In genomic region chr5:3356261-3356778, GRCm38 (mm10) we compare ENCODE assay signal across 14 mouse cellular contexts. TPM values are rescaled to one million over a fixed set of nuclear protein-coding genes. Genes with fewer than 3 reads are reported as not detected.
DNase-seq lines count a peak whose midpoint lies in the region; ATAC-seq and TF ChIP-seq lines count a peak whose summit lies in the region.
"Had no signal": no experiment of that assay in that cellular context is flagged by ENCODE, and none has a peak within 500 bp of the region (broad histone marks: within the 10 kb centered on the region; RNA-seq: fewer than 3 reads in every experiment).

No protein-coding gene starts in this region.

- peaks cover 15% of the 10 kb centered on the region; the same call in 1 of the 2 replicates for H3K4me1 ChIP-seq in forebrain, embryonic 15.5 days
- peaks cover 5% of the 10 kb centered on the region for H3K4me1 ChIP-seq in forebrain, embryonic 12.5 days
- H3K4me1 ChIP-seq in liver, embryonic 11.5 days (replicated peaks; ENCODE audit: control insufficient read depth, insufficient read depth, low read length) = peaks cover 11% of the 10 kb centered on the region
- H3K4me1 ChIP-seq in liver, embryonic 12.5 days = peaks cover 67% of the 10 kb centered on the region
- 0 out of 2 replicates have a peak, but pooled peaks cover 4% of the 10 kb centered on the region for H3K4me1 ChIP-seq in forebrain, postnatal 0 days (ENCODE audit: insufficient read depth)
- H3K4me1 ChIP-seq: embryonic facial prominence, embryonic 15.5 days had no signal

- no peaks in the 10 kb centered on the region for H3K27me3 ChIP-seq in forebrain, embryonic 15.5 days
- no peaks in the 10 kb centered on the region for H3K27me3 ChIP-seq in forebrain, embryonic 12.5 days
- H3K27me3 ChIP-seq in liver, embryonic 11.5 days (replicated peaks; ENCODE audit: control insufficient read depth, insufficient read depth, low read length) = no peaks in the 10 kb centered on the region
- no peaks in the 10 kb centered on the region for H3K27me3 ChIP-seq in liver, embryonic 12.5 days (replicated peaks)
- no peaks in the 10 kb centered on the region for H3K27me3 ChIP-seq in forebrain, postnatal 0 days (ENCODE audit: insufficient read depth, low read length)
- H3K27me3 ChIP-seq: embryonic facial prominence, embryonic 15.5 days had no signal

- peak; percentile 27 for DNase-seq in liver, embryonic 11.5 days (ENCODE audit: low spot score)
- peak; percentile 31 for DNase-seq in forebrain, postnatal 0 days
- DNase-seq in urinary bladder, postnatal 10 days (ENCODE audit: low spot score) = no peak
- no peak for DNase-seq in gastrocnemius, postnatal 25 days
- DNase-seq: cerebellum, adult 8-10 months; gastrocnemius, postnatal 14 days; thymus, adult 18-20 months had no signal

- TF ChIP-seq CTCF in forebrain, postnatal 0 days (IDR thresholded peaks at IDR 0.05; ENCODE audit: low read depth) = no peak

- 0 out of 2 replicates have a peak overlapping the region, but pooled peaks have one; percentile 6 for H3K4me2 ChIP-seq in forebrain, embryonic 15.5 days (replicated peaks)
- H3K4me2 ChIP-seq in forebrain, embryonic 12.5 days = no peak overlapping the region
- H3K4me2 ChIP-seq in liver, embryonic 11.5 days = no peak overlapping the region
- H3K4me2 ChIP-seq in liver, embryonic 12.5 days = no peak overlapping the region
- peak overlapping the region; percentile 11; the same call in 1 of the 2 replicates for H3K4me2 ChIP-seq in forebrain, postnatal 0 days (ENCODE audit: low read depth)
- H3K4me2 ChIP-seq: embryonic facial prominence, embryonic 15.5 days had no signal

- no peaks in the 10 kb centered on the region for H3K9me3 ChIP-seq in forebrain, embryonic 15.5 days
- H3K9me3 ChIP-seq in forebrain, embryonic 12.5 days = no peaks in the 10 kb centered on the region
- H3K9me3 ChIP-seq in liver, embryonic 11.5 days (ENCODE audit: control insufficient read depth, low read length) = no peaks in the 10 kb centered on the region
- no peaks in the 10 kb centered on the region for H3K9me3 ChIP-seq in liver, embryonic 12.5 days (replicated peaks)
- no peaks in the 10 kb centered on the region for H3K9me3 ChIP-seq in forebrain, postnatal 0 days (ENCODE audit: low read length)
- H3K9me3 ChIP-seq: embryonic facial prominence, embryonic 15.5 days had no signal

- no peak overlapping the region for H3K4me3 ChIP-seq in forebrain, embryonic 15.5 days
- H3K4me3 ChIP-seq in forebrain, embryonic 12.5 days (replicated peaks) = no peak overlapping the region
- H3K4me3 ChIP-seq in liver, embryonic 11.5 days (ENCODE audit: low read depth, low read length) = no peak overlapping the region
- H3K4me3 ChIP-seq in liver, embryonic 12.5 days = no peak overlapping the region
- H3K4me3 ChIP-seq in forebrain, postnatal 0 days (ENCODE audit: low read depth, low read length) = no peak overlapping the region
- H3K4me3 ChIP-seq: embryonic facial prominence, embryonic 15.5 days; layer of hippocampus, adult 2 months had no signal

- no peak overlapping the region for H3K9ac ChIP-seq in forebrain, embryonic 15.5 days (replicated peaks)
- H3K9ac ChIP-seq in forebrain, embryonic 12.5 days = no peak overlapping the region
- no peak overlapping the region for H3K9ac ChIP-seq in liver, embryonic 11.5 days (ENCODE audit: low read depth, low read length)
- no peak overlapping the region for H3K9ac ChIP-seq in liver, embryonic 12.5 days
- no peak overlapping the region for H3K9ac ChIP-seq in forebrain, postnatal 0 days
- H3K9ac ChIP-seq: embryonic facial prominence, embryonic 15.5 days had no signal

- WGBS in forebrain, embryonic 15.5 days = 46% methylated on average over 10 of the region's 10 CpGs
- WGBS in forebrain, embryonic 12.5 days = 72% methylated on average over 10 of the region's 10 CpGs
- WGBS in liver, embryonic 11.5 days = 75% methylated on average over 10 of the region's 10 CpGs
- 61% methylated on average over 10 of the region's 10 CpGs for WGBS in liver, embryonic 12.5 days (ENCODE audit: insufficient replicate concordance)
- 47% methylated on average over 10 of the region's 10 CpGs for WGBS in forebrain, postnatal 0 days

- H3K36me3 ChIP-seq in forebrain, embryonic 15.5 days = no peaks in the 10 kb centered on the region
- H3K36me3 ChIP-seq in forebrain, embryonic 12.5 days (replicated peaks) = no peaks in the 10 kb centered on the region
- no peaks in the 10 kb centered on the region for H3K36me3 ChIP-seq in liver, embryonic 11.5 days (ENCODE audit: control insufficient read depth, insufficient read depth, low read length)
- H3K36me3 ChIP-seq in liver, embryonic 12.5 days = peaks cover 19% of the 10 kb centered on the region
- no peaks in the 10 kb centered on the region for H3K36me3 ChIP-seq in forebrain, postnatal 0 days (ENCODE audit: insufficient read depth)
- H3K36me3 ChIP-seq: embryonic facial prominence, embryonic 15.5 days had no signal

- 0 out of 2 replicates have a peak, but pooled peaks have one; percentile 24 for ATAC-seq in forebrain, embryonic 15.5 days (replicated peaks)
- ATAC-seq in forebrain, embryonic 12.5 days (ENCODE audit: low FRiP score) = no peak
- ATAC-seq in liver, embryonic 11.5 days (replicated peaks; ENCODE audit: low FRiP score) = no peak
- ATAC-seq in liver, embryonic 12.5 days = no peak
- peak; percentile 40 for ATAC-seq in CD4-positive, CD25-positive, alpha-beta regulatory T cell, adult 4 months
- peak; percentile 32; the same call in 1 of the 2 replicates for ATAC-seq in forebrain, postnatal 0 days

- H3K27ac ChIP-seq in forebrain, embryonic 15.5 days (replicated peaks) = peak overlapping the region; percentile 13
- H3K27ac ChIP-seq in forebrain, embryonic 12.5 days = no peak overlapping the region
- no peak overlapping the region for H3K27ac ChIP-seq in liver, embryonic 11.5 days (ENCODE audit: low read depth, low read length)
- no peak overlapping the region for H3K27ac ChIP-seq in liver, embryonic 12.5 days
- no peak overlapping the region for H3K27ac ChIP-seq in forebrain, postnatal 0 days (ENCODE audit: low read depth, low read length)
- H3K27ac ChIP-seq: embryonic facial prominence, embryonic 15.5 days; kidney, postnatal 0 days; layer of hippocampus, adult 2 months had no signal

RNA-seq across cellular contexts. Expression of gene Cdk6, which starts 15.0 kb away (rescaled TPM):
- polyA plus RNA-seq in forebrain, embryonic 15.5 days (2015; fragmentation: Nextera tagmentation; extraction: Ambion mirVana) = 30.8 and 39.4 TPM in 2 replicates
- polyA plus RNA-seq in forebrain, embryonic 12.5 days (2016; fragmentation: Nextera tagmentation; extraction: Ambion mirVana) = 31.2 and 32.4 TPM in 2 replicates
- polyA plus RNA-seq in liver, embryonic 11.5 days (2014; fragmentation: Nextera tagmentation; extraction: Ambion mirVana) = 49.1 and 51.2 TPM in 2 replicates
- polyA plus RNA-seq in liver, embryonic 12.5 days (2016; fragmentation: Nextera tagmentation; extraction: Ambion mirVana) = 35.1 and 40.1 TPM in 2 replicates
- polyA plus RNA-seq in CD4-positive, CD25-positive, alpha-beta regulatory T cell, adult 4 months (2017; shearing (Covaris generic)) = 10 to 100 TPM; 20.8 to 22.3 TPM
- total RNA-seq in forebrain, postnatal 0 days (2014; rRNA removed) = 14.3 and 19.8 TPM in 2 replicates
- polyA plus RNA-seq in forebrain, postnatal 0 days (2015; fragmentation: Nextera tagmentation; extraction: Ambion mirVana) = 4.4 and 9.4 TPM in 2 replicates
- 1 to 10 TPM; 2.8 to 3.5 TPM for total RNA-seq in gastrocnemius, postnatal 25 days (2021)

Comparison
In these comparisons a context has a peak if more than half of its experiments do, and no peak if none do; other contexts are left out.
1. ATAC-seq: peak in forebrain, embryonic 15.5 days (single experiment), CD4-positive, CD25-positive, alpha-beta regulatory T cell, adult 4 months (single experiment) and forebrain, postnatal 0 days (single experiment); none in forebrain, embryonic 12.5 days (single experiment), liver, embryonic 11.5 days (single experiment) and liver, embryonic 12.5 days (single experiment).
2. H3K4me2 ChIP-seq: peak in forebrain, embryonic 15.5 days (single experiment) and forebrain, postnatal 0 days (single experiment); none in forebrain, embryonic 12.5 days (single experiment), liver, embryonic 11.5 days (single experiment) and liver, embryonic 12.5 days (single experiment).
3. DNase-seq: peak in liver, embryonic 11.5 days (single experiment) and forebrain, postnatal 0 days (single experiment); none in urinary bladder, postnatal 10 days (single experiment) and gastrocnemius, postnatal 25 days (single experiment).